Mouse (Mus musculus): ENCODE results near the gene Zfp934.
"Not testable (repeated sequence)": the region's sequence is repeated elsewhere in the genome, so short reads cannot be mapped to it uniquely, and the experiment has no call there.

- TF ChIP-seq USF1 (IDR thresholded peaks at IDR 0.05; ENCODE audit: low read depth); CTCF (IDR thresholded peaks at IDR 0.05; ENCODE audit: control insufficient read depth, insufficient read depth, insufficient read length); CEBPB (IDR thresholded peaks at IDR 0.05; ENCODE audit: low read depth); MYOD1 (IDR thresholded peaks at IDR 0.05; ENCODE audit: control insufficient read depth, insufficient read length, low read depth): not testable (repeated sequence)
Measured at GRCm38 (mm10) chr13:62466424-62467334, 104.3 kb downstream of the Zfp934 start, which contains the start of gene Gm49359.
